Mouse (Mus musculus) testis, adult 2 months (tissue): ENCODE results near the gene Npas4. TPM values are rescaled to one million over a fixed set of nuclear protein-coding genes. Genes with fewer than 3 reads are reported as not detected.

Experiments
- H3K27ac ChIP-seq: fragments of 200-500 bp; 2 replicates; pipeline ENCODE4 v1.5.1; 2012; ENCODE audit warnings: low read depth, low read length; ENCODE audit not compliant: control insufficient read depth, insufficient read depth
- H3K27me3 ChIP-seq: fragments of 200-500 bp; 2 replicates; pipeline ENCODE4 v1.6.1; 2012; ENCODE audit warnings: mild to moderate bottlenecking, low read length, moderate library complexity; ENCODE audit not compliant: control insufficient read depth, insufficient read depth
- H3K36me3 ChIP-seq: fragments of 200-500 bp; 2 replicates; pipeline ENCODE4 v1.6.1; 2012; ENCODE audit warnings: mild to moderate bottlenecking, low read length; ENCODE audit not compliant: control insufficient read depth, insufficient read depth
- H3K4me1 ChIP-seq: fragments of 200-500 bp; 2 replicates; pipeline ENCODE4 v1.6.1; 2012; ENCODE audit warnings: low read length; ENCODE audit not compliant: control insufficient read depth, insufficient read depth
- H3K4me3 ChIP-seq: fragments of 200-500 bp; 2 replicates; pipeline ENCODE4 v1.5.1; 2012; ENCODE audit warnings: low read depth, mild to moderate bottlenecking, low read length, moderate library complexity, mixed read lengths; ENCODE audit not compliant: control insufficient read depth
- CTCF ChIP-seq: fragments of 200-500 bp; IDR thresholded peaks from 2 replicates; pipeline ENCODE4 v1.5.1; 2012; ENCODE audit warnings: low read depth, mild to moderate bottlenecking, inconsistent platforms, low read length, moderate library complexity; ENCODE audit not compliant: control insufficient read depth, insufficient read depth, insufficient replicate concordance
- POLR2A ChIP-seq: fragments of 200-500 bp; IDR thresholded peaks from 2 replicates; pipeline ENCODE4 v1.6.1; 2012; ENCODE audit warnings: low read depth, mild to moderate bottlenecking, inconsistent platforms, low read length, moderate library complexity; ENCODE audit not compliant: control insufficient read depth
- polyA plus RNA-seq: library from polyadenylated mRNA; depleted of rRNA; stranded (reverse); fragments of >200 nt; gene quantifications from 2 replicates; pipeline ENCODE4 v1.2.3, GENCODE M21; 2012; rRNA removed

Gene Npas4
- 1.4 and 1.5 TPM in 2 replicates for polyA plus RNA-seq

DNA sequence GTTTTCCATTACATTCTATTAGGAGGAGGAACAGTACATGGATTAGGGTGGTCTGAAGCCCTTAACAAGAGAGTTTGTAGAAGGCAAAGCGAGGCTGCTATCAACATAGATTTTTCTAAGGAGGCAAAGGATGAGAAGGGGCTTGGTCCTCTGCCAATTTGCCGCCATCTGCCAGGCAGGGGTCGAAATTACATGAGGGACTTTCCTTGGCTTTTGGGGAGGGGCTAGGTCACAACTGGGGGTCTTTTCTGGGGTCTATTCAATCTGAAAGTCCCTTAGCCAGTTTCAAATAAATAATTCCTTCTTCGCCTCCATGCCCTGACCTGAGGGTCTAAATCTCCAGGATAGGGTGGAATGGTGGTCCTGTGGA lies at the start of gene Npas4:
Gene Npas4, minus strand, starts transcription at position 61 of the 370 bp plus-strand sequence.
- Histone ChIP-seq H3K36me3 (no peaks in the 10 kb centered on the region), H3K4me1 (peaks cover 12% of the 10 kb centered on the region), H3K27me3 (no peaks in the 10 kb centered on the region), H3K27ac (no peak within 1 kb of the TSS), H3K4me3 (peak within 1 kb of the TSS; percentile 35; the same call in 1 of the 2 replicates)
- no peak for TF ChIP-seq POLR2A
- TF ChIP-seq CTCF: no peak

GRCm38 (mm10) chr19:5039301-5040114 lies 49.4 kb upstream of the Npas4 start:
- Histone ChIP-seq H3K4me3 (peak overlapping the region; percentile 87), H3K36me3 (no peaks in the 10 kb centered on the region), H3K27me3 (no peaks in the 10 kb centered on the region), H3K4me1 (peaks cover 14% of the 10 kb centered on the region), H3K27ac (no peak overlapping the region)
- TF ChIP-seq POLR2A (no peak), CTCF (no peak)

DNA sequence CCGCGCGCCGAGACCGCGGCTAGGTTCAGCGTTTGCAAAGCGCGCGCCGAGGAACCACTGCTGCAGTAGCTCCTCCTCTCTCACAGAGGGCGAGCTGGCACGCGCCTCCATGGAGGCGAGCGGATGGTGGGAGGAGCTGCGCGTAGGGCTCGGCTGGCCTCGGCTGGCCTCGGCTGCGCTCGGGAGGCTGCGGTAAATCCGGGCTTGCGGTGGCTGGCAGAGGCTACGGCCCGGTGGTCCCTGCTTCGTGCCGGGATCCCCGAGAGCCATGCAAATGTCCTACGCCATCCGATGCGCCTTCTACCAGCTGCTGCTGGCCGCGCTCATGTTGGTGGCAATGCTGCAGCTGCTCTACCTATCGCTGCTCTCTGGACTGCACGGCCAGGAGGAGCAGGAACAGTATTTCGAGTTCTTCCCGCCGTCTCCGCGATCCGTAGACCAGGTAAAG lies 48.6 kb upstream of the Npas4 start, which contains the start of the genes B4gat1 and AC124502.3:
Gene B4gat1, plus strand, starts transcription at position 118 of the 448 bp plus-strand sequence.
Gene AC124502.3, plus strand, starts transcription at position 183 of the 448 bp plus-strand sequence.
- peaks cover 14% of the 10 kb centered on the region for H3K4me1 ChIP-seq
- peak within 1 kb of the TSS; percentile 87 for H3K4me3 ChIP-seq
- TF ChIP-seq CTCF (no peak; the same call in 1 of the 2 replicates), POLR2A (peak; percentile 23; the same call in 1 of the 2 replicates)
- H3K27me3 ChIP-seq: no peaks in the 10 kb centered on the region
- no peaks in the 10 kb centered on the region for H3K36me3 ChIP-seq
- H3K27ac ChIP-seq: no peak within 1 kb of the TSS; the same call in 1 of the 2 replicates

DNA sequence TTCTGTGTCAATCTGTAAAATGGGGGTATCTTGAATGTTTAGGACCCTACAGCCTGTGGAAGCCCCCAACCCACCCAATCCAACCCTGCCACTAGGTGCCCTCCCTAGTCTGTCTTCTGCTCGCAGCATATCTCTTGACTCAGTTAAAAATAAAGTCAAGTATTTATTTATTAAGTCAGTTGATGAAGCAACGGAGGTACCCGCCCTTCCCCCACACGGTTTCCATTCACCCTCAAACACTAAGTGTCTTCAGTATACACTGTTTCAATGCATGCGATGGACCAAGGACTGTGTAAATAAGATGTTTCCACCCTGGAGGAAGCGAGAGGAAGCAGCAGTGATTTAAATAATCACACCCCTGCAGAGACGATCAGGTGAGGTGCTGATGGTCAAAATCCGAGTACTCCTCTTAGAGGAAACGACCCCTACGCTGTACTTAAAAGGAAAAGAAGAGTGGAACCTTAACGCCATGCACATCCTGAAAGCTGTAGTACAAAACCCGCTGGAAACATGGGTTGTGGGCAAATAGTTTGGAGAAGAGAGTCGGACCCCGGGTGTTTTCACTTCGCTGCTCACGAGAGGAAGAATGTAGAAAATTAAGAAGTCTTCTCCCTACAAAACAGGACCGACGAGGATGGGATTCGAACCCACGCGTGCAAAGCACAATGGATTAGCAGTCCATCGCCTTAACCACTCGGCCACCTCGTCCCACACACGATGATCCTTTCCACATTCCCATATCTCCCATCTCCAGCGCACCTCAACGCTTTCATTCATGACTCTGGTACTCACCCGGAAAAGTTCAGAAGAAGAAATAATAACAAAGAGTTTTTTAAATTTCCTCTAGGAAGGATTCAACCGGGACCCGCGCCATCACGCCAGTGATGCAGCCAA lies 47.8 kb upstream of the Npas4 start:
- TF ChIP-seq POLR2A: no peak
- TF ChIP-seq CTCF: no peak
- Histone ChIP-seq H3K27me3 (no peaks in the 10 kb centered on the region), H3K4me3 (peak overlapping the region; percentile 87), H3K36me3 (no peaks in the 10 kb centered on the region), H3K27ac (no peak overlapping the region), H3K4me1 (peaks cover 14% of the 10 kb centered on the region)

DNA sequence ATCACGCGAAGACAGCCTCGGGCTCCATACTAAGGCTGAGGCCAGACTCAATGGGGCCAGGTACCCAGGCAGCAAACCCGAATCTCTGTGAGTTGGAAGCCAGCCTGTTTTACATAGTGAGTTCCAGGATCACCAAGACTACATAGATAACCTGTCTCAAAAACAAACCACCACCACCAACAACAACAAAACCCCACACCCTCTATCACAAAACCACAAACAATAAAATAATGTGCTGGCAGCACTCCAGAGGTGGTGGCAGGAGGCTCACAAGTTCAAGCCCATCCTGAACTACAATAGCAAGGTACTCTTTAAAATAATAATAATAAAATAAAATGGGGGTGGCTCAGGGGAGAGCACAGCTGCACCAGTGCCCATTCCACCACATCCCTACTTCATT lies 46.5 kb upstream of the Npas4 start:
- no peak overlapping the region for H3K4me3 ChIP-seq
- no peaks in the 10 kb centered on the region for H3K36me3 ChIP-seq
- peaks cover 14% of the 10 kb centered on the region for H3K4me1 ChIP-seq
- TF ChIP-seq CTCF (no peak), POLR2A (no peak)
- H3K27ac ChIP-seq: no peak overlapping the region
- H3K27me3 ChIP-seq: no peaks in the 10 kb centered on the region

- H3K4me1 ChIP-seq: no peaks in the 10 kb centered on the region
Measured at GRCm38 (mm10) chr19:5032686-5033085, 42.6 kb upstream of the Npas4 start.

More at GRCm38 (mm10) chr19:5032686-5033085, 42.6 kb upstream of the Npas4 start:
- TF ChIP-seq POLR2A: no peak
- no peak for TF ChIP-seq CTCF
- Histone ChIP-seq H3K27me3 (no peaks in the 10 kb centered on the region), H3K4me3 (no peak overlapping the region), H3K36me3 (no peaks in the 10 kb centered on the region), H3K27ac (no peak overlapping the region)
